Mouse (Mus musculus) hindbrain, embryonic 10.5 days (tissue): ENCODE measurements around the gene Cyp3a57. TPM values are rescaled to one million over a fixed set of nuclear protein-coding genes. Genes with fewer than 3 reads are reported as not detected.

Experiments used
- DNase-seq: peaks from one replicate; pipeline ENCODE4 v3.0.0-alpha.2; 2017; ENCODE audit warnings: low spot score
- H3K27ac ChIP-seq: fragments of 300-500 bp; sonication (generic); 2 replicates; pipeline ENCODE4 v1.5.1; 2016; ENCODE audit warnings: mild to moderate bottlenecking, moderate library complexity
- H3K27me3 ChIP-seq: fragments of 300-500 bp; sonication (generic); 2 replicates; pipeline ENCODE4 v1.6.1; 2016; ENCODE audit warnings: mild to moderate bottlenecking; ENCODE audit not compliant: poor library complexity, insufficient read depth, severe bottlenecking
- H3K36me3 ChIP-seq: fragments of 300-500 bp; sonication (generic); 2 replicates; pipeline ENCODE4 v1.6.1; 2016; ENCODE audit warnings: mild to moderate bottlenecking, moderate library complexity
- H3K4me1 ChIP-seq: fragments of 300-500 bp; sonication (generic); replicated peaks from 2 replicates; pipeline ENCODE4 v1.6.1; 2016; ENCODE audit warnings: mild to moderate bottlenecking
- H3K4me3 ChIP-seq: fragments of 300-500 bp; sonication (generic); 2 replicates; pipeline ENCODE4 v1.5.1; 2016; ENCODE audit warnings: mild to moderate bottlenecking, moderate library complexity
- H3K9me3 ChIP-seq: fragments of 300-500 bp; sonication (generic); 2 replicates; pipeline ENCODE4 v1.6.1; 2016; ENCODE audit warnings: mild to moderate bottlenecking, moderate library complexity
- WGBS: fragments of 180-500 bp; shearing (Covaris S2); methylation state at CpG from one replicate; pipeline ENCODE4 v1.1.7; 2016; 5-methylcytosine and 5-hydroxymethylcytosine counted together
- polyA plus RNA-seq: library from polyadenylated mRNA; unstranded; fragments of >200 nt; fragmentation: Nextera tagmentation; extraction: Ambion mirVana; gene quantifications from 2 replicates; pipeline ENCODE4 v1.2.1, GENCODE M21; 2016

Gene Cyp3a57
- polyA plus RNA-seq, 1 experiment from 2014 or later = not detected

DNA sequence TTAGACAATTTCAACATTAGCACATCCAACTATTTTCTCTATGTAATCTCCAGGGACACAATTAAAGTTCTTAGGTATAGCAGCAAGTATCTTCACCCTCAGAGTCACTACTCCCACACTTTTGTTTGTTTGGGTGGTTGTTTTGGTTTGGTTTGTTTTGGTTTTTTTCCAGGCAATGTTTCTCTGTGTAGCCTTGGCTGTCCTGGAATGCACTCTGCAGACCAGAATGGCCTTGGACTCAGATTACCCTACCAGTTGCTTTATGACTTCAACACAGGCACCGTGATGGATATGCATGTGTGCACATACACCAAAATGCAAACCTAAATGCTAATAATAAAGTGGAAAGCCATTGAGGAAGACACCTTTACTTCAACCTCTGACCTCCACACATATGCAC lies 88.6 kb downstream of the Cyp3a57 start:
- WGBS = 73% methylated on average over 1 of the region's 1 CpGs
- Histone ChIP-seq H3K4me1 (no peaks in the 10 kb centered on the region), H3K9me3 (peaks cover 55% of the 10 kb centered on the region), H3K27me3 (no peaks in the 10 kb centered on the region), H3K4me3 (no peak overlapping the region), H3K27ac (no peak overlapping the region), H3K36me3 (no peaks in the 10 kb centered on the region)
- no peak for DNase-seq

Other genes with a start within 250 kb of the Cyp3a57 start
- 107 and 126 TPM in 2 replicates for gene Arpc1b, start 231.1 kb upstream of the Cyp3a57 start, polyA plus RNA-seq
- gene Pdap1, start 205.0 kb upstream of the Cyp3a57 start, polyA plus RNA-seq = 130 and 135 TPM in 2 replicates
- 244 and 266 TPM in 2 replicates for gene Bud31, start 204.9 kb upstream of the Cyp3a57 start, polyA plus RNA-seq
- 19.6 and 21.9 TPM in 2 replicates for gene Ptcd1, start 178.2 kb upstream of the Cyp3a57 start, polyA plus RNA-seq
- 70.5 and 92.9 TPM in 2 replicates for gene Cpsf4, start 178.1 kb upstream of the Cyp3a57 start, polyA plus RNA-seq
- gene Atp5j2, start 153.2 kb upstream of the Cyp3a57 start, polyA plus RNA-seq = 542 and 582 TPM in 2 replicates
- 7.8 and 9.2 TPM in 2 replicates for gene Zkscan14, start 143.4 kb upstream of the Cyp3a57 start, polyA plus RNA-seq
- 15.2 and 17.2 TPM in 2 replicates for gene Zkscan5, start 140.7 kb upstream of the Cyp3a57 start, polyA plus RNA-seq
- 32.0 and 32.7 TPM in 2 replicates for gene Zfp655, start 113.6 kb upstream of the Cyp3a57 start, polyA plus RNA-seq
- 0.25 and 0.95 TPM in 2 replicates for gene Zscan25, start 64.8 kb upstream of the Cyp3a57 start, polyA plus RNA-seq
- gene Cyp3a16, start 124.4 kb downstream of the Cyp3a57 start, polyA plus RNA-seq = not detected in 2 replicates
- not detected in 2 replicates for gene Cyp3a41b, start 239.5 kb downstream of the Cyp3a57 start, polyA plus RNA-seq